In the genomic region with DNA sequence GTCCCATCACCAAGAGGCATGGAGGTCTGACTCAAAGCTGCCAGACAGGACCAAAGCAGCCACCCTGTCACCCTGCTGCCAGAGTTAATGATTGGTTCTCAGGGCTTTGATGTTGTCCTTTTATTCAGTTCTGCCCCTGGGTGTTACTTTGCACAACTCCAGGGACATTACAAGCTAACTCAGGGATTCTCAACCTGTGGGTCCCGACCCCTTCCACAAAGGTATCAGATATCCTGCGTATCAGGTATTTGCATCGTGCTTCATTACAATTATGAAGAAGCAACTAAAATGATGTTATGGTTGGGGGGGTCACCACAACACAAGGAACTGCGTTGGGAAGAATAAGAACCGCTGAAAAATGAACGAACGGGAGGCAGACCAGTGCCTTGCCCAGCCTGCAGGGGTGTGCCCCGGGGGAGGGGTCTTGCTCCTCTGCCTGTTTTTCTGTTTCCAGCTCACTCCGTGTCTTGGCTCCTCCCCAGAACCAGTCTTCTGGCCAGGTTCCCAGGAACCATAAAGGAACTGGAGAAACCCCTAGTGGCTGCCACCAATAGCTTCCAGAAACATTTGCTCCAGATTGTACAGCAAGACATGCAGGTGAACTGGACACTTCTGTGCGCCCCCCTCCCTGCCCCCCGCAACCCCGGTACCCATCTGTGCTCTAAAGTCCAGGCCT, we compare ENCODE assay signal across 12 mouse cellular contexts. TPM values are rescaled to one million over a fixed set of nuclear protein-coding genes. Genes with fewer than 3 reads are reported as not detected.
DNase-seq lines count a peak whose midpoint lies in the region; ATAC-seq and TF ChIP-seq lines count a peak whose summit lies in the region.
"Had no signal": no experiment of that assay in that cellular context is flagged by ENCODE, and none has a peak within 500 bp of the region (broad histone marks: within the 10 kb centered on the region; RNA-seq: fewer than 3 reads in every experiment).

No protein-coding gene starts in this region.

- WGBS in intestine, postnatal 0 days = 56% methylated on average over 12 of the region's 12 CpGs
- 49% methylated on average over 12 of the region's 12 CpGs for WGBS in intestine, embryonic 16.5 days
- 49% methylated on average over 12 of the region's 12 CpGs for WGBS in midbrain, embryonic 14.5 days
- WGBS in midbrain, embryonic 15.5 days = 47% methylated on average over 12 of the region's 12 CpGs

- peak; percentile 29 for TF ChIP-seq CTCF in intestine, postnatal 0 days (IDR thresholded peaks at IDR 0.05; ENCODE audit: low read depth)

- no peaks in the 10 kb centered on the region; the same call in 1 of the 2 replicates for H3K36me3 ChIP-seq in intestine, postnatal 0 days (ENCODE audit: control insufficient read depth, insufficient read depth)
- H3K36me3 ChIP-seq in intestine, embryonic 16.5 days (ENCODE audit: control insufficient read depth, insufficient read depth, low read length) = no peaks in the 10 kb centered on the region
- no peaks in the 10 kb centered on the region for H3K36me3 ChIP-seq in midbrain, embryonic 14.5 days (ENCODE audit: control insufficient read depth, insufficient read depth, low read length)
- H3K36me3 ChIP-seq in midbrain, embryonic 15.5 days (replicated peaks) = no peaks in the 10 kb centered on the region

- H3K9ac ChIP-seq in intestine, postnatal 0 days (ENCODE audit: low read depth, low read length) = no peak overlapping the region
- no peak overlapping the region for H3K9ac ChIP-seq in intestine, embryonic 16.5 days (ENCODE audit: low read depth, low read length)
- no peak overlapping the region for H3K9ac ChIP-seq in midbrain, embryonic 14.5 days (replicated peaks; ENCODE audit: low read length)
- H3K9ac ChIP-seq in midbrain, embryonic 15.5 days = no peak overlapping the region

- no peaks in the 10 kb centered on the region for H3K9me3 ChIP-seq in intestine, postnatal 0 days (ENCODE audit: control insufficient read depth)
- H3K9me3 ChIP-seq in intestine, embryonic 16.5 days (ENCODE audit: control insufficient read depth, low read length) = no peaks in the 10 kb centered on the region
- H3K9me3 ChIP-seq in midbrain, embryonic 14.5 days (ENCODE audit: control insufficient read depth, low read length) = no peaks in the 10 kb centered on the region
- H3K9me3 ChIP-seq in midbrain, embryonic 15.5 days = no peaks in the 10 kb centered on the region

- 0 out of 2 replicates have a peak, but pooled peaks have one; percentile 2 for ATAC-seq in intestine, postnatal 0 days
- ATAC-seq in intestine, embryonic 16.5 days = no peak
- no peak for ATAC-seq in midbrain, embryonic 14.5 days (ENCODE audit: low FRiP score, low TSS enrichment)
- no peak for ATAC-seq in midbrain, embryonic 15.5 days (replicated peaks)

- intact Hi-C loops in left cerebral cortex, postnatal 14 days (cut with DNase I) = loop anchor here (5.0 to 10.0 kb wide), 2 partner anchors 75 to 217 kb away; no protein-coding TSS in a partner anchor

- DNase-seq in midbrain, embryonic 14.5 days = peak; percentile 54
- DNase-seq in adipocyte (ENCODE audit: low spot score) = peak; percentile 79
- DNase-seq in spleen, postnatal 36 days (ENCODE audit: low spot score in 2 of 2) = no peak
- DNase-seq in left cerebral cortex, postnatal 14 days (ENCODE audit: low spot score in 2 of 2) = no peak
- DNase-seq: cerebellum, adult 18-20 months; heart, postnatal 36 days; right cerebral cortex, adult 18-20 months; thymus, postnatal 25 days had no signal

- H3K4me3 ChIP-seq in intestine, postnatal 0 days (ENCODE audit: low read depth, low read length) = no peak overlapping the region
- H3K4me3 ChIP-seq in intestine, embryonic 16.5 days (ENCODE audit: low read length) = no peak overlapping the region
- no peak overlapping the region for H3K4me3 ChIP-seq in midbrain, embryonic 14.5 days (replicated peaks; ENCODE audit: low read depth, low read length)
- H3K4me3 ChIP-seq in midbrain, embryonic 15.5 days = no peak overlapping the region

- 0 out of 2 replicates have a peak overlapping the region, but pooled peaks have one; percentile 63 for H3K4me2 ChIP-seq in intestine, postnatal 0 days (replicated peaks; ENCODE audit: low read depth)
- H3K4me2 ChIP-seq in intestine, embryonic 16.5 days (ENCODE audit: low read depth, low read length) = no peak overlapping the region
- H3K4me2 ChIP-seq in midbrain, embryonic 14.5 days (ENCODE audit: low read length) = no peak overlapping the region
- H3K4me2 ChIP-seq in midbrain, embryonic 15.5 days = no peak overlapping the region

- peak overlapping the region; percentile 84; the same call in 1 of the 2 replicates for H3K27ac ChIP-seq in intestine, postnatal 0 days (ENCODE audit: low read depth, low read length)
- H3K27ac ChIP-seq in intestine, embryonic 16.5 days (ENCODE audit: low read length) = no peak overlapping the region
- no peak overlapping the region for H3K27ac ChIP-seq in midbrain, embryonic 14.5 days (replicated peaks; ENCODE audit: low read depth, low read length)
- H3K27ac ChIP-seq in midbrain, embryonic 15.5 days = no peak overlapping the region

- H3K4me1 ChIP-seq in intestine, postnatal 0 days (replicated peaks; ENCODE audit: control insufficient read depth, insufficient read depth, low read length) = peaks cover 7% of the 10 kb centered on the region
- H3K4me1 ChIP-seq in intestine, embryonic 16.5 days (ENCODE audit: control insufficient read depth, insufficient read depth, low read length) = peaks cover 43% of the 10 kb centered on the region
- H3K4me1 ChIP-seq in midbrain, embryonic 14.5 days (ENCODE audit: control insufficient read depth, insufficient read depth, low read length) = peaks cover 11% of the 10 kb centered on the region; the same call in 1 of the 2 replicates
- peaks cover 34% of the 10 kb centered on the region for H3K4me1 ChIP-seq in midbrain, embryonic 15.5 days

- H3K27me3 ChIP-seq in intestine, postnatal 0 days (replicated peaks; ENCODE audit: control insufficient read depth, insufficient read depth, low read length) = peaks cover 27% of the 10 kb centered on the region
- H3K27me3 ChIP-seq in intestine, embryonic 16.5 days (replicated peaks; ENCODE audit: control insufficient read depth, insufficient read depth, low read length) = peaks cover 57% of the 10 kb centered on the region
- H3K27me3 ChIP-seq in midbrain, embryonic 14.5 days (ENCODE audit: control insufficient read depth, insufficient read depth, low read length) = peaks cover 88% of the 10 kb centered on the region
- H3K27me3 ChIP-seq in midbrain, embryonic 15.5 days (replicated peaks) = peaks cover 87% of the 10 kb centered on the region

RNA-seq across cellular contexts. Expression of gene Exoc3l4, which starts 10.8 kb away (rescaled TPM):
- polyA plus RNA-seq in intestine, postnatal 0 days (2015; fragmentation: Nextera tagmentation; extraction: Ambion mirVana) = 163 and 172 TPM in 2 replicates
- 20.4 and 29.1 TPM in 2 replicates for polyA plus RNA-seq in intestine, embryonic 16.5 days (2015; fragmentation: Nextera tagmentation; extraction: Ambion mirVana)
- polyA plus RNA-seq in midbrain, embryonic 14.5 days (2014; fragmentation: Nextera tagmentation; extraction: Ambion mirVana) = 1.6 and 2.1 TPM in 2 replicates
- 1.9 and 2.8 TPM in 2 replicates for polyA plus RNA-seq in midbrain, embryonic 15.5 days (2015; fragmentation: Nextera tagmentation; extraction: Ambion mirVana)
- total RNA-seq in left cerebral cortex, postnatal 14 days (2021) = under 1 TPM; 0.62 to 0.70 TPM
- total RNA-seq: neutrophil, adult 5-6 weeks had no signal

RNA-seq across cellular contexts. Expression of gene Tnfaip2, which starts 14.7 kb away (rescaled TPM):
- 10.5 and 10.8 TPM in 2 replicates for polyA plus RNA-seq in intestine, postnatal 0 days (2015; fragmentation: Nextera tagmentation; extraction: Ambion mirVana)
- polyA plus RNA-seq in intestine, embryonic 16.5 days (2015; fragmentation: Nextera tagmentation; extraction: Ambion mirVana) = 2.7 and 3.5 TPM in 2 replicates
- polyA plus RNA-seq in midbrain, embryonic 14.5 days (2014; fragmentation: Nextera tagmentation; extraction: Ambion mirVana) = 0.28 and 0.82 TPM in 2 replicates
- polyA plus RNA-seq in midbrain, embryonic 15.5 days (2015; fragmentation: Nextera tagmentation; extraction: Ambion mirVana) = 0.38 and 1.3 TPM in 2 replicates
- total RNA-seq in left cerebral cortex, postnatal 14 days (2021) = under 1 TPM; 0.40 to 0.93 TPM

RNA-seq across cellular contexts. Expression of gene Lbhd2, which starts 21.0 kb away (rescaled TPM):
- polyA plus RNA-seq in intestine, postnatal 0 days (2015; fragmentation: Nextera tagmentation; extraction: Ambion mirVana) = 2.2 and 2.8 TPM in 2 replicates
- polyA plus RNA-seq in intestine, embryonic 16.5 days (2015; fragmentation: Nextera tagmentation; extraction: Ambion mirVana) = 1.2 TPM in 2 replicates
- 2.0 and 3.3 TPM in 2 replicates for polyA plus RNA-seq in midbrain, embryonic 14.5 days (2014; fragmentation: Nextera tagmentation; extraction: Ambion mirVana)
- polyA plus RNA-seq in midbrain, embryonic 15.5 days (2015; fragmentation: Nextera tagmentation; extraction: Ambion mirVana) = 3.2 and 3.5 TPM in 2 replicates
- total RNA-seq in left cerebral cortex, postnatal 14 days (2021) = 1 to 10 TPM in 1 of 2 experiments, not detected in 1; 1.8 TPM
- total RNA-seq: heart, postnatal 36 days; neutrophil, adult 5-6 weeks had no signal

RNA-seq across cellular contexts. Expression of gene Cdc42bpb, which starts 50.1 kb away (rescaled TPM):
- polyA plus RNA-seq in intestine, postnatal 0 days (2015; fragmentation: Nextera tagmentation; extraction: Ambion mirVana) = 26.4 and 27.2 TPM in 2 replicates
- 30.1 and 32.5 TPM in 2 replicates for polyA plus RNA-seq in intestine, embryonic 16.5 days (2015; fragmentation: Nextera tagmentation; extraction: Ambion mirVana)
- polyA plus RNA-seq in midbrain, embryonic 14.5 days (2014; fragmentation: Nextera tagmentation; extraction: Ambion mirVana) = 47.8 and 54.6 TPM in 2 replicates
- 44.7 and 44.9 TPM in 2 replicates for polyA plus RNA-seq in midbrain, embryonic 15.5 days (2015; fragmentation: Nextera tagmentation; extraction: Ambion mirVana)
- total RNA-seq in left cerebral cortex, postnatal 14 days (2021) = 100 to 1,000 TPM; 138 to 141 TPM

RNA-seq across cellular contexts. Expression of gene Gm266, which starts 58.0 kb away (rescaled TPM):
- polyA plus RNA-seq in intestine, postnatal 0 days (2015; fragmentation: Nextera tagmentation; extraction: Ambion mirVana) = 7.3 and 8.6 TPM in 2 replicates
- polyA plus RNA-seq in intestine, embryonic 16.5 days (2015; fragmentation: Nextera tagmentation; extraction: Ambion mirVana) = 11.7 and 12.2 TPM in 2 replicates
- 1.5 and 1.9 TPM in 2 replicates for polyA plus RNA-seq in midbrain, embryonic 14.5 days (2014; fragmentation: Nextera tagmentation; extraction: Ambion mirVana)
- 1.6 and 1.8 TPM in 2 replicates for polyA plus RNA-seq in midbrain, embryonic 15.5 days (2015; fragmentation: Nextera tagmentation; extraction: Ambion mirVana)
- total RNA-seq in left cerebral cortex, postnatal 14 days (2021) = 1 to 10 TPM; 4.0 to 6.6 TPM
- total RNA-seq: neutrophil, adult 5-6 weeks had no signal

Comparison
In these comparisons a context has a peak if more than half of its experiments do, and no peak if none do; other contexts are left out.
1. DNase-seq: peak in midbrain, embryonic 14.5 days (single experiment) and adipocyte (single experiment); none in spleen, postnatal 36 days (0 of 2) and left cerebral cortex, postnatal 14 days (0 of 2).